Mouse (Mus musculus): ENCODE measurements at regions not wholly inside any gene's neighbourhood (a gene's known extent, or its start where the extent isn't known, plus 50 kb on each side); places are given as distances from the start of the nearest gene placed in this dataset.

DNA sequence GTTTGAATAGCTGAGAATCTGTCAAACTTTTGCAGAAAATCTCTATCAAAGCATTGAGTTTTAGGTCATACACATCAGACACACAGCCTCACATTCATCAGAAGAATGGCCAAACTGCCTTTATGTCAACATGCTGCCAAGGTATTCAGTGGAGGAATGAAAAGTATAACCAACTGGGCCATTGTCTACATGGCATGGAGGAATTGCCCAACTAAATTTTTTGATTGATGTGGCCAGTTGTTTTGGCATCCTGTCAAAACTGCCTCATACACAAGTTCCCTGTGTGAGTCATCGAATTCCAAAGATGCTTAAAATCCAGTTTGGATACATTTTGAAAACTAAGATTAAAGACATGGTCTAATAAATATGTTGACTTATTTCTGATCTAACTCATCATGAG lies 904.7 kb upstream of the Zeb2 start:
- TF ChIP-seq ETS1 (IDR thresholded peaks at IDR 0.05; ENCODE audit: low read depth, low read length): no peak
- no peak for TF ChIP-seq GATA1 (IDR thresholded peaks at IDR 0.05; ENCODE audit: low read depth, low read length)
